Mouse (Mus musculus) embryonic facial prominence, embryonic 15.5 days (tissue): ENCODE results near the gene Adh1. TPM values are rescaled to one million over a fixed set of nuclear protein-coding genes. Genes with fewer than 3 reads are reported as not detected.

Source experiments
- ATAC-seq: fragments of 200-750 bp; cut with Nextera tagmentation; 2 replicates; pipeline ENCODE4 v1.8.0; 2017; ENCODE audit warnings: low read depth, moderate TSS enrichment; ENCODE audit not compliant: insufficient number of reproducible peaks, low FRiP score, low TSS enrichment
- H3K27ac ChIP-seq: fragments of 300-500 bp; sonication (generic); replicated peaks from 2 replicates; pipeline ENCODE4 v1.5.1; 2015; ENCODE audit warnings: mild to moderate bottlenecking, inconsistent platforms
- H3K27me3 ChIP-seq: fragments of 300-500 bp; sonication (generic); 2 replicates; pipeline ENCODE4 v1.6.1; 2015; ENCODE audit warnings: inconsistent platforms
- H3K36me3 ChIP-seq: fragments of 300-500 bp; sonication (generic); 2 replicates; pipeline ENCODE4 v1.6.1; 2015; ENCODE audit warnings: mild to moderate bottlenecking, inconsistent platforms
- H3K4me1 ChIP-seq: fragments of 300-500 bp; sonication (generic); 2 replicates; pipeline ENCODE4 v1.6.1; 2015; ENCODE audit warnings: inconsistent platforms
- H3K4me2 ChIP-seq: fragments of 300-500 bp; sonication (generic); replicated peaks from 2 replicates; pipeline ENCODE4 v1.6.1; 2015; ENCODE audit warnings: mild to moderate bottlenecking, inconsistent platforms
- H3K4me3 ChIP-seq: fragments of 300-500 bp; sonication (generic); replicated peaks from 2 replicates; pipeline ENCODE4 v1.5.1; 2015; ENCODE audit warnings: mild to moderate bottlenecking, inconsistent platforms
- H3K9ac ChIP-seq: fragments of 300-500 bp; sonication (generic); 2 replicates; pipeline ENCODE4 v1.6.1; 2015; ENCODE audit warnings: inconsistent platforms
- H3K9me3 ChIP-seq: fragments of 300-500 bp; sonication (generic); replicated peaks from 2 replicates; pipeline ENCODE4 v1.6.1; 2016; ENCODE audit warnings: inconsistent platforms
- WGBS: fragments of 180-500 bp; shearing (Covaris S2); methylation state at CpG from one replicate; pipeline ENCODE4 v1.1.7; 2015; 5-methylcytosine and 5-hydroxymethylcytosine counted together
- polyA plus RNA-seq: library from polyadenylated mRNA; unstranded; fragments of >200 nt; fragmentation: Nextera tagmentation; extraction: Ambion mirVana; gene quantifications from 2 replicates; pipeline ENCODE4 v1.2.1, GENCODE M21; 2015

Gene Adh1
- polyA plus RNA-seq, 1 experiment from 2014 or later, result 30.5 TPM

- no peak for ATAC-seq
- WGBS, result 76% methylated on average over 9 of the region's 9 CpGs
- no peaks in the 10 kb centered on the region for H3K36me3 ChIP-seq
These were observed 4.8 kb upstream of the Adh1 start for GRCm38 (mm10) chr3:138255780-138256550.

DNA sequence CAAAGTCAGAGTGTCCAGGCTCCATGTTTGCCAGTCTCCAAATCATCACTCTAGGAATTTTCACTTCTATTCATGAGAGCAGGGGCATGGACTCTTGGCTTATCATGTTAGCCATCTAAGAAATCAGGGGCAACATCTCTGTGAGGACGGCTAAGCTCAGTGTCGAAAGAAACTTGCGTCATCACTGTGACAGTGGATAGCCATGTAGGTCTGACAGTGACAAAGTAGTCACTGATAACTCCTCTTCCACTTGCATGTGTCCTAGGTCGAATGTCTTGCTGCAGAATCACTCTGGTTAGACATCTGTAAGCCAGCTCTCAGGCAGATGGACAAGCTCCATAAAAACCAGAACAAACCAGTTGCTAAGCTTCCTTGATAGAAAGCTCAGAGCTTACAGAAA lies 1.8 kb downstream of the Adh1 start:
- no peak overlapping the region for H3K4me2 ChIP-seq
- no peaks in the 10 kb centered on the region for H3K9me3 ChIP-seq
- no peaks in the 10 kb centered on the region for H3K4me1 ChIP-seq
- no peaks in the 10 kb centered on the region for H3K27me3 ChIP-seq
- no peak overlapping the region for H3K27ac ChIP-seq
- H3K4me3 ChIP-seq, result no peak overlapping the region
- no peak for ATAC-seq
- no peak overlapping the region for H3K9ac ChIP-seq
- 61% methylated on average over 4 of the region's 4 CpGs for WGBS
- no peaks in the 10 kb centered on the region for H3K36me3 ChIP-seq

More at GRCm38 (mm10) chr3:138255780-138256550, 4.8 kb upstream of the Adh1 start:
- Histone ChIP-seq H3K4me1 (no peaks in the 10 kb centered on the region), H3K27me3 (no peaks in the 10 kb centered on the region), H3K9ac (no peak overlapping the region), H3K27ac (no peak overlapping the region), H3K9me3 (no peaks in the 10 kb centered on the region), H3K4me2 (no peak overlapping the region), H3K4me3 (no peak overlapping the region)

DNA sequence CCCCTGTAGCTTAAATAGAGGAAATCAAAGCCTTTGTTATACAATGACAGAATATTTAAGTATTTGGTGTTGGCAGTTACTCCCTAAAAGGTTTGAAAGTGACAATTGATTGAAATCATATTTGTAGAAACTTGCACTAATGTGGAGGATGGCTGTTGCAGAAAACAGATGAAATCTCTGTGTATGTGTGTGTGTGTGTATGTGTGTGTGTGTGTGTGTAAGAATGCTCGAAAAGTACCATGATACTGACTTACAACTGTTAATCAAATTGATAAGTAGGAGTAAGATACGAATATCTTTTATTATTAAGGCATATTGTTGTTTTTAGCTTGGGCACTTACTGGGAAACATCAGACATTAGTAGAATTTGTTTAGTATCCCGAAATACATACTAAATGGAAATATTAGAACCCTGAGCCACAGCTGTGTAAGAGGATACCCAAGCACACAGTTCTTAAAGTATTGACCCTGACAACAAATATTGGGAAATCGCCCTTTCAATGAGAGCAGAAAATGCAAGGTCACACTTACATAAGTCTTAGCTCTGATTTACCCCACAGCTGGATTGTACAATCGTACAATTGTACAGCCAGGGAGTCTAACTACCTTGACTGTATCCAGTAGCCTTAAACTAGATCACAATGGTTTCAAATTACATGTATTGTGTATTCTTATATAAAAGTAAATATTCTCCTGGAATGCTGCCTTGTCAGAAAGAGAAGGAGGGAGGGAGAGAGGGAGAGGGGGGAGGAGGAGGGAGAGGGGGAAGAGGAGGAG lies 2.6 kb downstream of the Adh1 start:
- no peaks in the 10 kb centered on the region for H3K36me3 ChIP-seq
- no peak overlapping the region for H3K4me2 ChIP-seq
- no peaks in the 10 kb centered on the region for H3K27me3 ChIP-seq
- ATAC-seq, result no peak
- no peak overlapping the region for H3K4me3 ChIP-seq
- no peak overlapping the region for H3K9ac ChIP-seq
- no peaks in the 10 kb centered on the region for H3K4me1 ChIP-seq
- H3K9me3 ChIP-seq, result no peaks in the 10 kb centered on the region
- 49% methylated on average over 5 of the region's 5 CpGs for WGBS
- no peak overlapping the region for H3K27ac ChIP-seq

GRCm38 (mm10) chr3:138264648-138265047 lies 3.9 kb downstream of the Adh1 start:
- Histone ChIP-seq H3K36me3 (no peaks in the 10 kb centered on the region), H3K4me3 (no peak overlapping the region), H3K4me2 (no peak overlapping the region), H3K9ac (no peak overlapping the region), H3K4me1 (no peaks in the 10 kb centered on the region), H3K27me3 (no peaks in the 10 kb centered on the region), H3K9me3 (no peaks in the 10 kb centered on the region), H3K27ac (no peak overlapping the region)
- 56% methylated on average over 3 of the region's 3 CpGs for WGBS
- no peak for ATAC-seq

DNA sequence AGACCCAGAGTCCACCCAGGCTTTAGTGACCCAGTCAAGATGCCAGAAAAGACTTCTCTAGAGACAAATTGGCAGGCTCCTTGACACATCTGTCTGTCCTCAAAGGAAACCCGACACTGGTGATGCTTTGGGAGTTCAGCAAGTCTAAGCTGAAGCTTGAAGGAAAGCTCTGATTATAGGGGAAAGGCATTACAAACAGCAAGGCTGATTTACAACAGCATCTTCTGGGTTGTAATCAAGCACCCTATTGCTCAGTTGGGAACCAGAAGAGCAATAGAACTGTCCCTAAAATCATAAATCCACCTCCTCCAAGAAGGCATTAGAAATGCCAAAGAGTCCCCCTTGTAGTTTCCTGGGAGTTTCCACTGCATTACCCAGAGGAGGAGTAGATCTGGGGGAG lies 9.7 kb downstream of the Adh1 start:
- Histone ChIP-seq H3K4me2 (no peak overlapping the region), H3K9me3 (no peaks in the 10 kb centered on the region), H3K27me3 (no peaks in the 10 kb centered on the region), H3K9ac (no peak overlapping the region), H3K36me3 (no peaks in the 10 kb centered on the region), H3K27ac (0 out of 2 replicates have a peak overlapping the region, but pooled peaks have one; percentile 17), H3K4me1 (peaks cover 4% of the 10 kb centered on the region; the same call in 1 of the 2 replicates), H3K4me3 (no peak overlapping the region)
- 16% methylated on average over 1 of the region's 1 CpGs for WGBS
- no peak for ATAC-seq

DNA sequence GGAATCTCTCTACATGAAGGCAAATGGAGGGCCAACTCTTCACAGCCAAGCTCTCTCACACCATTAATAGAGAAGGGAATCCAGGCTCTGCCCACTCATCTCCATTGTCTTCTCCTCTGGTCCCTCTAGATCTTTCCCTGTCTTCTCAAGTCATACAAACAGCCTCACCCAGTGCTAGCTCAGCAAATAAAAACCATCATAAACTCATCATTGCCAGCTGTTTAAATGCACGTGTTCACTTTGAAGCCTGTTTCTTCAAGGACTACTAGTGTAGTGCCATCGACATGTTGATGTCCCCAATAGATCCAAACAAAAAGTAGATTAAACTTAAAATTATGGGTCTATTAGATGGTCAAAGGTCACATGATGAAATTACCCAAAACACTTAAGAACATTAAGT lies 10.5 kb downstream of the Adh1 start:
- Histone ChIP-seq H3K9me3 (no peaks in the 10 kb centered on the region), H3K27ac (no peak overlapping the region), H3K27me3 (no peaks in the 10 kb centered on the region), H3K9ac (no peak overlapping the region), H3K4me3 (no peak overlapping the region), H3K36me3 (no peaks in the 10 kb centered on the region), H3K4me1 (peaks cover 4% of the 10 kb centered on the region; the same call in 1 of the 2 replicates), H3K4me2 (no peak overlapping the region)
- no peak for ATAC-seq
- 65% methylated on average over 2 of the region's 2 CpGs for WGBS

- 49% methylated on average over 7 of the region's 7 CpGs for WGBS
- Histone ChIP-seq H3K9ac (no peak overlapping the region), H3K4me2 (no peak overlapping the region), H3K27ac (no peak overlapping the region), H3K4me1 (peaks cover 4% of the 10 kb centered on the region; the same call in 1 of the 2 replicates), H3K36me3 (no peaks in the 10 kb centered on the region), H3K9me3 (no peaks in the 10 kb centered on the region), H3K27me3 (no peaks in the 10 kb centered on the region), H3K4me3 (no peak overlapping the region)
- no peak for ATAC-seq
These were observed 12.3 kb downstream of the Adh1 start for GRCm38 (mm10) chr3:138273080-138273479.

GRCm38 (mm10) chr3:138275100-138275499 lies 14.3 kb downstream of the Adh1 start:
- Histone ChIP-seq H3K9ac (no peak overlapping the region), H3K27ac (no peak overlapping the region), H3K4me1 (peaks cover 4% of the 10 kb centered on the region; the same call in 1 of the 2 replicates), H3K9me3 (no peaks in the 10 kb centered on the region), H3K27me3 (no peaks in the 10 kb centered on the region), H3K36me3 (no peaks in the 10 kb centered on the region), H3K4me2 (no peak overlapping the region), H3K4me3 (no peak overlapping the region)
- 55% methylated on average over 3 of the region's 3 CpGs for WGBS
- ATAC-seq, result no peak

DNA sequence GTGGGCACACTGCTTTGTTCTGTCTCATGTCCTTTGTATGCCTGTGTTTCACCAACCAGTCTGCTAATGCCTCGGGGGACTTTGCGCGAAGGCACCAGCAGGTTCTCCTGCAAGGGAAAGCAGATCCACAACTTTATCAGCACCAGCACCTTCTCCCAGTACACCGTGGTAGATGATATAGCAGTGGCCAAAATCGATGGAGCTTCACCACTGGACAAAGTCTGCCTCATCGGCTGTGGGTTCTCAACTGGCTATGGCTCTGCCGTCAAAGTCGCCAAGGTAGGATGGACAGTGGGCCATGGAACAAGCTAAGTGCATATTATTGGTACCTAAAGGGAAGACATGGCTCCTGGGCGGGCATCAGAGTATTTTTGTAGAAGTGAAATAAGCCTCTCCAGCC lies 21.8 kb downstream of the Adh1 start:
- Histone ChIP-seq H3K4me3 (no peak overlapping the region), H3K9ac (no peak overlapping the region), H3K4me1 (no peaks in the 10 kb centered on the region), H3K27me3 (no peaks in the 10 kb centered on the region), H3K36me3 (no peaks in the 10 kb centered on the region), H3K27ac (no peak overlapping the region), H3K9me3 (no peaks in the 10 kb centered on the region), H3K4me2 (no peak overlapping the region)
- WGBS, result 88% methylated on average over 9 of the region's 9 CpGs
- no peak for ATAC-seq

GRCm38 (mm10) chr3:138283831-138284230 lies 23.0 kb downstream of the Adh1 start:
- no peak overlapping the region for H3K4me3 ChIP-seq
- H3K36me3 ChIP-seq, result no peaks in the 10 kb centered on the region

GRCm38 (mm10) chr3:138285986-138286385 lies 25.2 kb downstream of the Adh1 start:
- H3K27me3 ChIP-seq, result no peaks in the 10 kb centered on the region
- H3K36me3 ChIP-seq, result no peaks in the 10 kb centered on the region
- no peaks in the 10 kb centered on the region for H3K4me1 ChIP-seq
- H3K27ac ChIP-seq, result no peak overlapping the region
- no peak overlapping the region for H3K9ac ChIP-seq
- no peaks in the 10 kb centered on the region for H3K9me3 ChIP-seq
- ATAC-seq, result no peak
- WGBS, result 89% methylated on average over 7 of the region's 7 CpGs
- no peak overlapping the region for H3K4me3 ChIP-seq
- H3K4me2 ChIP-seq, result no peak overlapping the region

More at GRCm38 (mm10) chr3:138283831-138284230, 23.0 kb downstream of the Adh1 start:
- WGBS, result 85% methylated on average over 1 of the region's 1 CpGs
- H3K4me2 ChIP-seq, result no peak overlapping the region
- no peaks in the 10 kb centered on the region for H3K4me1 ChIP-seq
- H3K27ac ChIP-seq, result no peak overlapping the region
- no peaks in the 10 kb centered on the region for H3K9me3 ChIP-seq
- H3K27me3 ChIP-seq, result no peaks in the 10 kb centered on the region
- no peak for ATAC-seq
- H3K9ac ChIP-seq, result no peak overlapping the region
